Mouse (Mus musculus) CD8-positive naive resting alpha-beta T cell, adult 57 days (primary cell): ENCODE measurements around the gene Cyp2c68. TPM values are rescaled to one million over a fixed set of nuclear protein-coding genes. Genes with fewer than 3 reads are reported as not detected.

Experiments
- total RNA-seq: library from RNA; stranded (reverse); gene quantifications from one replicate; pipeline ENCODE4 v1.2.4, GENCODE M21; 2023

Gene Cyp2c68
- not detected for total RNA-seq

GRCm38 (mm10) chr19:39740920-39741319 is at the start of gene Cyp2c68:
Gene Cyp2c68, minus strand, starts transcription at chr19:39741054.

GRCm38 (mm10) chr19:39648938-39649337 is 91.9 kb downstream of the Cyp2c68 start, which contains the start of gene Cyp2c67:
Gene Cyp2c67, minus strand, starts transcription at chr19:39649051.

Other genes starting within 250 kb of the Cyp2c68 start
- gene Cyp2c39, start 230.2 kb downstream of the Cyp2c68 start, total RNA-seq: not detected
- not detected for gene Cyp2c67, start 92.0 kb downstream of the Cyp2c68 start, total RNA-seq
- not detected for gene Cyp2c40, start 71.8 kb upstream of the Cyp2c68 start, total RNA-seq
- gene Cyp2c69, start 145.7 kb upstream of the Cyp2c68 start, total RNA-seq: not detected